Mouse (Mus musculus) liver, adult 2 months (tissue): ENCODE measurements around the gene Klhl42. TPM values are rescaled to one million over a fixed set of nuclear protein-coding genes. Genes with fewer than 3 reads are reported as not detected.

ENCODE experiments used
- DNase-seq: peaks from one replicate; pipeline ENCODE4 v3.0.0-alpha.2; 2011; ENCODE audit warnings: low read depth, low spot score; ENCODE audit errors: extremely low read depth
- H3K27ac ChIP-seq: fragments of 200-500 bp; replicated peaks from 2 replicates; pipeline ENCODE4 v1.5.1; 2012; ENCODE audit warnings: low read depth, mild to moderate bottlenecking, control low read depth, inconsistent platforms, low read length; ENCODE audit not compliant: insufficient read depth
- H3K27me3 ChIP-seq: fragments of 200-500 bp; 2 replicates; pipeline ENCODE4 v1.6.1; 2012; ENCODE audit warnings: mild to moderate bottlenecking, moderate library complexity, low read length, inconsistent platforms; ENCODE audit not compliant: control insufficient read depth, insufficient read depth
- H3K36me3 ChIP-seq: fragments of 200-500 bp; 2 replicates; pipeline ENCODE4 v1.6.1; 2012; ENCODE audit warnings: low read length, inconsistent platforms; ENCODE audit not compliant: control insufficient read depth, insufficient read depth
- H3K4me1 ChIP-seq: fragments of 200-500 bp; 2 replicates; pipeline ENCODE4 v1.6.1; 2011; ENCODE audit warnings: low read length; ENCODE audit not compliant: control insufficient read depth, insufficient read depth
- H3K4me3 ChIP-seq: fragments of 200-500 bp; 2 replicates; pipeline ENCODE4 v1.5.1; 2011; ENCODE audit warnings: low read depth, mild to moderate bottlenecking, control low read depth, low read length, moderate library complexity; ENCODE audit not compliant: insufficient read depth
- H3K79me2 ChIP-seq: fragments of 200-500 bp; 2 replicates; pipeline ENCODE4 v1.6.1; 2012; ENCODE audit warnings: inconsistent platforms, mild to moderate bottlenecking, low read length, moderate library complexity; ENCODE audit not compliant: control insufficient read depth, insufficient read depth
- H3K9ac ChIP-seq: fragments of 200-500 bp; 2 replicates; pipeline ENCODE4 v1.6.1; 2012; ENCODE audit warnings: low read depth, mild to moderate bottlenecking, control low read depth, inconsistent platforms, low read length
- CTCF ChIP-seq: fragments of 200-500 bp; IDR thresholded peaks from 2 replicates; pipeline ENCODE4 v1.5.1; 2011; ENCODE audit warnings: low read depth, low read length, control low read depth
- POLR2A ChIP-seq: fragments of 200-500 bp; IDR thresholded peaks from 2 replicates; pipeline ENCODE4 v1.6.1; 2011; ENCODE audit warnings: low read length, control low read depth; ENCODE audit not compliant: insufficient read depth; ENCODE audit errors: extremely low read depth
- WGBS: fragments of 180-500 bp; shearing (Covaris S2); methylation state at CpG from one replicate; pipeline ENCODE4 v1.1.7; 2018; 5-methylcytosine and 5-hydroxymethylcytosine counted together
- polyA plus RNA-seq: library from polyadenylated mRNA; depleted of rRNA; stranded (reverse); fragments of >200 nt; gene quantifications from 2 replicates; pipeline ENCODE4 v1.2.3, GENCODE M21; 2012
- total RNA-seq: library from RNA; depleted of rRNA; stranded (reverse); fragments of >200 nt; gene quantifications from 2 replicates; pipeline ENCODE4 v1.2.3, GENCODE M21; 2014

Gene Klhl42
- total and polyA plus RNA-seq, 2 experiments, result 6.9 to 8.8 TPM

- H3K27me3 ChIP-seq, result no peaks in the 10 kb centered on the region
- WGBS, result 93% methylated on average over 5 of the region's 5 CpGs
- H3K4me3 ChIP-seq, result no peak overlapping the region
- no peaks in the 10 kb centered on the region for H3K36me3 ChIP-seq
- H3K27ac ChIP-seq, result no peak overlapping the region
- no peak overlapping the region for H3K9ac ChIP-seq
- H3K4me1 ChIP-seq, result no peaks in the 10 kb centered on the region
- no peaks in the 10 kb centered on the region for H3K79me2 ChIP-seq
- TF ChIP-seq CTCF (no peak), POLR2A (no peak)
- DNase-seq, result no peak
These were observed 53.5 kb downstream of the Klhl42 start for GRCm38 (mm10) chr6:147144664-147145063.

GRCm38 (mm10) chr6:147145277-147145676 lies 54.1 kb downstream of the Klhl42 start:
- no peak for DNase-seq
- TF ChIP-seq POLR2A (no peak), CTCF (no peak)
- H3K79me2 ChIP-seq, result no peaks in the 10 kb centered on the region
- H3K36me3 ChIP-seq, result no peaks in the 10 kb centered on the region
- H3K4me1 ChIP-seq, result no peaks in the 10 kb centered on the region
- WGBS, result 31% methylated on average over 2 of the region's 2 CpGs
- no peak overlapping the region for H3K27ac ChIP-seq
- H3K27me3 ChIP-seq, result no peaks in the 10 kb centered on the region
- H3K9ac ChIP-seq, result no peak overlapping the region
- no peak overlapping the region for H3K4me3 ChIP-seq

- H3K79me2 ChIP-seq, result no peaks in the 10 kb centered on the region
- no peak for TF ChIP-seq CTCF
- TF ChIP-seq POLR2A, result no peak
- DNase-seq, result no peak
- no peak overlapping the region for H3K9ac ChIP-seq
- no peak overlapping the region for H3K4me3 ChIP-seq
- WGBS, result 69% methylated on average over 10 of the region's 10 CpGs
- H3K27ac ChIP-seq, result no peak overlapping the region
- no peaks in the 10 kb centered on the region for H3K27me3 ChIP-seq
- no peaks in the 10 kb centered on the region for H3K4me1 ChIP-seq
- no peaks in the 10 kb centered on the region for H3K36me3 ChIP-seq
These were observed 54.6 kb downstream of the Klhl42 start for GRCm38 (mm10) chr6:147145753-147146152.

- no peak for TF ChIP-seq POLR2A
- no peak for TF ChIP-seq CTCF
- no peak for DNase-seq
- 76% methylated on average over 6 of the region's 6 CpGs for WGBS
These were observed 59.9 kb downstream of the Klhl42 start for GRCm38 (mm10) chr6:147151069-147151468.

GRCm38 (mm10) chr6:147151839-147152238 lies 60.7 kb downstream of the Klhl42 start:
- no peak for DNase-seq
- Histone ChIP-seq H3K36me3 (no peaks in the 10 kb centered on the region), H3K4me1 (no peaks in the 10 kb centered on the region), H3K27ac (no peak overlapping the region), H3K79me2 (no peaks in the 10 kb centered on the region), H3K27me3 (no peaks in the 10 kb centered on the region), H3K4me3 (no peak overlapping the region), H3K9ac (no peak overlapping the region)
- TF ChIP-seq CTCF (no peak), POLR2A (no peak)

More at GRCm38 (mm10) chr6:147151069-147151468, 59.9 kb downstream of the Klhl42 start:
- H3K36me3 ChIP-seq, result no peaks in the 10 kb centered on the region
- H3K27ac ChIP-seq, result no peak overlapping the region
- no peak overlapping the region for H3K4me3 ChIP-seq
- no peaks in the 10 kb centered on the region for H3K4me1 ChIP-seq
- no peaks in the 10 kb centered on the region for H3K79me2 ChIP-seq
- no peaks in the 10 kb centered on the region for H3K27me3 ChIP-seq
- H3K9ac ChIP-seq, result no peak overlapping the region

- Histone ChIP-seq H3K79me2 (no peaks in the 10 kb centered on the region), H3K4me3 (no peak overlapping the region), H3K27me3 (no peaks in the 10 kb centered on the region), H3K27ac (no peak overlapping the region), H3K9ac (no peak overlapping the region), H3K4me1 (no peaks in the 10 kb centered on the region), H3K36me3 (no peaks in the 10 kb centered on the region)
- no peak for DNase-seq
- no peak for TF ChIP-seq CTCF
- no peak for TF ChIP-seq POLR2A
- 69% methylated on average over 7 of the region's 7 CpGs for WGBS
These were observed 63.9 kb downstream of the Klhl42 start for GRCm38 (mm10) chr6:147155085-147155484.
